Mouse (Mus musculus) thymus, adult 18-20 months (tissue): ENCODE results near the gene Zfp81.
"Not testable (repeated sequence)": the region's sequence is repeated elsewhere in the genome, so short reads cannot be mapped to it uniquely, and the experiment has no call there.

Source experiments
- DNase-seq, 2 experiments: peaks; one replicate each; pipeline ENCODE4 v3.0.0; 2022; ENCODE audit warnings: mixed read lengths in 2 of 2

Gene Zfp81

GRCm38 (mm10) chr17:33358411-33359384 is at the start of gene Zfp81:
Gene Zfp81 (minus strand): TSS chr17:33358878.
- DNase-seq: peak; percentile 63 to 76

GRCm38 (mm10) chr17:33394182-33395034 is 35.7 kb upstream of the Zfp81 start, which contains the start of gene Zfp101:
Gene Zfp101 (minus strand): TSS chr17:33394641.
- peak; percentile 66 to 81 for DNase-seq

- DNase-seq: no peak
Observed at GRCm38 (mm10) chr17:33392271-33392670, 33.6 kb upstream of the Zfp81 start.

- no peak for DNase-seq
Observed at GRCm38 (mm10) chr17:33385705-33386104, 27.0 kb upstream of the Zfp81 start.

GRCm38 (mm10) chr17:33372795-33373194 is 14.1 kb upstream of the Zfp81 start:
- DNase-seq: no peak

- DNase-seq: no peak
Observed at GRCm38 (mm10) chr17:33352981-33353380, 5.7 kb downstream of the Zfp81 start.

GRCm38 (mm10) chr17:33289876-33290149 is 68.9 kb downstream of the Zfp81 start:
- DNase-seq: not testable (repeated sequence)

- DNase-seq: not testable (repeated sequence)
Observed at GRCm38 (mm10) chr17:33289039-33289875, 69.4 kb downstream of the Zfp81 start, which contains the start of gene Zfp955b. Gene Zfp955b (plus strand): TSS chr17:33289544.
